Mouse (Mus musculus) adipocyte (in vitro differentiated cells): ENCODE results near the gene Klhl40.

Source experiments
- DNase-seq: peaks from one replicate; pipeline ENCODE4 v3.0.0-alpha.2; 2016; ENCODE audit warnings: low spot score

The Klhl40 gene

DNA sequence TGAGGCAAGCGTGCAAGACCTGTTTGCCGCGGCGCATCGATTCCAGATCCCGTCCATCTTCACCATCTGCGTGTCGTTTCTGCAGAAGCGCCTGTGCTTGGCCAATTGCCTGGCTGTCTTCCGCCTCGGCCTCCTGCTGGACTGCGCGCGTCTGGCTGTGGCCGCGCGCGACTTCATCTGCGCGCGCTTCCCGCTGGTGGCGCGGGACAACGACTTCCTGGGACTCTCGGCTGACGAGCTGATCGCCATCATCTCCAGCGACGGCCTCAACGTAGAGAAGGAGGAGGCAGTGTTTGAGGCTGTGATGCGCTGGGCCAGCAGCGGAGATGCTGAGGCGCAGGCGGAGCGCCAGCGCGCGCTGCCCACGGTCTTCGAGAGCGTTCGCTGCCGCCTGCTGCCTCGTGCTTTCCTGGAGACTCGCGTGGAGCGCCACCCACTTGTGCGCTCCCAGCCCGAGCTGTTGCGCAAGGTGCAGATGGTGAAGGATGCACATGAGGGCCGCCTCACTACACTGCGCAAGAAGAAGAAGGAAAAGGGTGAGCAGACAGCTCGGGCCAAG lies 738 bp downstream of the Klhl40 start:
- no peak for DNase-seq

DNA sequence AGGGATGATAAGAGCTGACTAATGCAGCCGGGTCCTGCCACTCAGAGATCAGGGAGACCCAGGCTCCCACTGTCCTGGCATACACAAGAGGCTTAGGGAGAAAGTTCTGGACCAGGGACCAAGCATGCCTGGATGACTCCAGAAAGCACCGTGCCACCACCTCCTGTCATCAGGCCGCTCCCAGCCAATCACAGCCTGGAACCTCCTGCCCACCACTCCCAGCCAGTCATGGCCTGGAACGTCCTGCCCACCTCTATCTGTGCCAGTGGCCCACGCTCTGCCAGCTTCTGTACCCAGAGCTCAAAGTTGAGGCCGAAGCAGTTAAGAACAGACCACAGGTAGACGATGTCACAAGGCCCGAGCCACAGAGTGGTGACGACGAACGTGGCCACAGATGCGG lies 7.4 kb downstream of the Klhl40 start:
- DNase-seq = no peak

DNA sequence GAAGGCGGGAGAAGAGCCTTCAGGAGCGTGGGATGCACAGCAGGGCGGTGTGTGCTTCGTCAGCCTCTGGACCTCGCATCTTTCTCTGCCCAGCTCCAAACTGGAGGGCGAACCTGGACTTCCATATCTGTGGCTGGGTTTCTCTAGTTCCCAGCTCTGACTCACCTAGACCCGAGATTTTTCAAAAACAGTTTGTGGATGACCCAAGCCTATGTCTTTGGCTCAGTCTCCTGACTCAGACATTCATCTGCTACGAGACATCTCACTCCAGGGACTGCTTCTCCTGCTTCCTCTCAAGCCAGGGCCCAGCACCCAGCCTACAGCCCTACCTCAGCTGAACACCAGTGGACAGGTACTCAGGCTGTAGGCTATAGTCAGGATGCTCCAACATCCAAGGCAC lies 7.9 kb downstream of the Klhl40 start:
- no peak for DNase-seq

- no peak for DNase-seq
Measured at GRCm38 (mm10) chr9:121786359-121786758, 9.0 kb downstream of the Klhl40 start.

DNA sequence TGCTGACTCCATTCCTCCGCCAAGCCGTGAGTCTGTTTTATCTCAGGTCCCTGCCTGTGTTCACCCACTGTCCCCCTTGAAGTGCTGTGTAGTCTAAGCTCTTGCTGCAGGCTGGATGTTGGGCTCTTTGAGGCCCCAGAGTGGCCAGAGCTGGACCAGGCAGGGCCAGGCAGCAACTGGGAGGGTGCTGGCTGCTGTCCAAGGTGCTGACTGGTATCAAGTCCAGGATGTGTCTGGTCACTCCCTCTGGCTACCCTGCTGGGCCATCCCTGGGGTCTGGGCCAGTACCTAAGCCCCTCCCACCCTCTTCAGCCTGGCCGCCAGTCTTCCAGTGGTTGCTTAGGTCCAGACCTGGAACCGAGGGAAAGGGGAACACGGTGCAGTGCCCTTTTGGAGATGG lies 13.8 kb downstream of the Klhl40 start:
- DNase-seq = peak; percentile 78

GRCm38 (mm10) chr9:121791757-121792521 lies 14.5 kb downstream of the Klhl40 start, which contains the start of gene Hhatl:
Gene Hhatl, minus strand, starts transcription at chr9:121792507.
- DNase-seq = no peak

- peak; percentile 38 for DNase-seq
Measured at GRCm38 (mm10) chr9:121794972-121795539, 17.6 kb downstream of the Klhl40 start.

GRCm38 (mm10) chr9:121797722-121798121 lies 20.3 kb downstream of the Klhl40 start:
- DNase-seq = no peak

GRCm38 (mm10) chr9:121798887-121799520 lies 21.6 kb downstream of the Klhl40 start:
- peak; percentile 38 for DNase-seq

GRCm38 (mm10) chr9:121802747-121803146 lies 25.3 kb downstream of the Klhl40 start:
- DNase-seq = no peak

DNA sequence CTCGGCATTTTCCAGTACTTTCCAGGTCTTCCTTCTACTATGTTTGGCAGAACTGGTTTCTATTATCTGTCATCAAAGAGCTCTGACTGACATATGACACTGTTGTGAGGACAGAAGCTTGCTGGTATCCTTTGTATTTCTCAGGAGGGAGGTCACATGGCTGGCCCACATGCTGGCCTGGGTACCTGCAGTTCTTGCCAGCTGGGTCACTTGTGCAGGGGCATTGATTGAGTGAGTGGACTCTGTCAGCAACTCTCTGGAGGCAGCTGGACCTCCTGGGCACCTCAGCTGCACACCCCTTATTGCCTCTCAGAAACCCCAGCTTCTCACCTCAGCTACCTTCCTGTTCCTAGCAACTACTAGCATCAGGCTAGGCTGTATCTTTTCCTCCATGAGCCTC lies 30.1 kb downstream of the Klhl40 start:
- no peak for DNase-seq

GRCm38 (mm10) chr9:121807947-121808346 lies 30.5 kb downstream of the Klhl40 start:
- no peak for DNase-seq

DNA sequence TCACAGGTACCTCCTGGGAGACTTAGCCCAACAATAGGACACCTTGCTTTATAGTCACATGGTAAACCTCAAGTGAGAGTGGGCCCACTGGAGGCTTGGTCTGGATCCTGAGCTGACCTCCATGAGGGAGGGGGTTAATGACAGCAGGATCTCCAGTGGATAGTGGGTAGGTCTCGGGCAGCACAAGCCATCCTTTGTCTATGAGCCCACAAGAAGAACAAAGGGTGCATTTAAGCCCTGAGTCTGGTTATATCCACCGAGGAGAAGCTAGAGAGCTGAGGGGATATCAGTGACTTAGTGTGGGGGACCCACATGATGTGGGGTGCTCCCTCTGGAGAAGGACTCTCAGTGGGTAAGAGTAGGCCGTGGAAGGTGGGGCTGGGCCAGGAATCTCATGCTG lies 31.1 kb downstream of the Klhl40 start:
- no peak for DNase-seq

GRCm38 (mm10) chr9:121810081-121810821 lies 32.8 kb downstream of the Klhl40 start:
- no peak for DNase-seq

DNA sequence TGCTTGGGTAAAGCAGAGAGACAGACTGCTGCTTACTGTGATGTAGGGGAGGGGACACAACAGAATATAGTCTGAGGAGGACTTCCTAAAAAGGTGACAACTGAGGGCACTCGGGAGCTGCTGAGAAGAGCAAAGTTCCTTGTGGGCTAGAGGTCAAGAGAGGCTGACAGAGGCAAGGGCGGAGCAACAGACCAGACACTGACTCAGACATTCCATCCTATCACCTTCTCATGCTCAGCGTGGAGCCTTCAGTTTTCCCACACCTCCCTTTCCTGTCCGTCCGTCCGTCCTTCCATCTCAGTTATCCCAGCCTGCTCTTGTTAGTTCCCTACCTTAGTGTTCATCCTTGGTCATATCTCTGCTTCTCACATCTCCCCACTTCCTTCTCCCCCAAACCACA lies 37.8 kb downstream of the Klhl40 start:
- no peak for DNase-seq

- peak; percentile 85 for DNase-seq
Measured at GRCm38 (mm10) chr9:121819073-121819770, 41.8 kb downstream of the Klhl40 start.

GRCm38 (mm10) chr9:121819771-121820471 lies 42.5 kb downstream of the Klhl40 start:
- peak; percentile 84 for DNase-seq

DNA sequence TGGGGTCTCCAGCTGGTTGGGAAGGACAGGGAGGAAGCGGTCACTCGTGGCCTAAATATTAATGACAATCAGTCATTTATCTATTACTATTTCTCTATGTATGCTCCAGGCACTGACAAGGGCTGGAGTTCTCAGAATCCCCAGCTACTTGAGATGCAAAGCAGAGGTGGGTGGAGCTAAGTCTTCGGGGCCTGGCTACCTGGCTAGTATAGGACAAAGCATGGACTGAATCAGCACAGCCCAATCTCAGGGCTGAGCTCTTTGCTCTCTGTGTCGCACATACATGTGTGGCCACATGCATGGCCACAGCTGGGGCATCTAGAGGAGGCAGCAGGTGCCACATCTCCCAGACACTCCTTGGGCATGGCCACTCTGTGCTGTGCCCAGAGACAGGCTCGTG lies 43.4 kb downstream of the Klhl40 start:
- DNase-seq = no peak

DNA sequence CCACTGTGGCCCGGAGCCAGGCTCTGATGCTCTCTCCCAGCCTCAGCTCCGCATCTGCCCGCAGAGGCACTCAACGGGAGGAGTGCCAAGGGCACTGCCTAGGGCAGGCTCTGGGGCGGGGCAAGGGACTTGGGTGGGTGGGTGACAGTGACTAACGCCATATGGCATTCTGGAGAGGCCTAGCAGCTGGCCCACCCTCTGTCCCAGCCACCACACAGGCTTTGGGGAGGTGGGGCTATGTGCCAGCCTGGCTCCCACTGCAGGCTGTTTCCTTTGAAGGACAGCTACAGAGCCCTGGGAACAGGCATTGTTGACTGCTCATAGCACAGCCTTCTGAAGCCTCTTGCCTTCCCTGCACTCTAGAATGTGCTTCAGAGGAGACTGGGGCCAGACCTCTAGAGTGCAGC lies 45.2 kb downstream of the Klhl40 start:
- no peak for DNase-seq

DNA sequence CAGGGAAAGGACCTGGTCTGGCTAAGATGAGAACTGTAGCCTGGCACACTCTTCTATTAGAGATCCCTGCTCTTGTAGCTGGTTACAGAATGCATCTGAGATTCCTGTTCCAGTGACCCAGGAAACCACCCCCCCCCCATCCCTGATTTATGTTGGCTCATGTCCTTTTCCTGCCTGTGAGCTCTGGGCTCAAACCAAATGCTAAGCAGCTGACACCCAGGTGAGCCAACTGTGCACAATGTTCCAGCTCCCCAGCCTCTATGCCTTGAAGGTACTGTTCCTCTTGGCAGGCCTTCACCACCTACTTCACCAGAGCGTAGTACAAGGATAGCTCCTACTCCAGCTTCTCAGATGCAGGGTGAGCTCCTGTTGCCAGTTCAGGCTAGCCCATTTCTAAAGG lies 45.6 kb downstream of the Klhl40 start:
- DNase-seq = peak; percentile 68

DNA sequence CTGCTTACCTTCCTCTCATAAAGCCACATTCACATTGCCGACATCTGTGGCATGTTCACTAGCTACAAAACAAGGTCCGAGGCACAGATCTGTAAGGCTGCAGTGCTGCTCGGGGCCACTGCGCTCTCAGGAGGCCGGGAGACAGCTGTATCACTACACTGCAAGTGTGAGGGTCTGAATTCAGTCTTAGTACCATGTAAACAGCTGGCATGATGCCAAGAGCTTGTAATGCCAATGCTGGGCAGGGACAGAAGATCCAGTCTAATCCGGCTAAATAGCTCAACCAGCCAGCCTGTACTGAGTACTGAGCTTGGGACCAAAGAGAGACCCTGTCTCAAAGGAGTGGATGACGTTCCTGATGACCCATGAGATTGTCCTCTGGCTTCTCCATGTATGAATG lies 46.6 kb downstream of the Klhl40 start:
- DNase-seq = no peak
